In the genomic region with DNA sequence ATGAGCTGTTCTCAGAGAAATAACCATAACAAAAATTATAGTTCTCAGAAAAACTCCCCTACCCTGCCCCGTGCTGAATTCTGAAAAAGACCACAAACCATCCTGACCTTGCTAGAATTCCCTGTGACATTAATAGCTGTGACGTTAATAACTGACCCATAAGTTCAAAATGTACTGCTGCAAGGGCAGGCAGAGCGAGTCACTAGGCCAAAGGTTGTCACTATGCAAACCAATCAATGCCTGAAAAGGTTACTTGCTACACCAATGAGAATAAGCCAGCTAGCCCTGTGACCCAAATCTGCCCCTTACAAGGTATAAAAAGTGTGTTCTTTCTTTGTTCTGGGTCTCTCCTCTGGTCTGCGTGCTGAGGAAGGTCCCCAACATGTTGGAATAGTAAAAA, we compare ENCODE assay signal across 33 mouse cellular contexts. TPM values are rescaled to one million over a fixed set of nuclear protein-coding genes. Genes with fewer than 3 reads are reported as not detected.
"Had no signal": no experiment of that assay in that cellular context is flagged by ENCODE, and none has a peak within 500 bp of the region (broad histone marks: within the 10 kb centered on the region; RNA-seq: fewer than 3 reads in every experiment).

No protein-coding gene starts in this region.

- H3K4me3 ChIP-seq: left cerebral cortex, adult 2 months; limb, embryonic 10.5 days; limb, embryonic 12.5 days; limb, embryonic 13.5 days; limb, embryonic 15.5 days; liver, embryonic 12.5 days; liver, embryonic 13.5 days; liver, embryonic 15.5 days; lung, embryonic 15.5 days; megakaryocyte, embryonic 14.5 days; midbrain, embryonic 10.5 days; midbrain, embryonic 12.5 days; midbrain, embryonic 13.5 days; midbrain, embryonic 15.5 days; myocyte; neural tube, embryonic 12.5 days had no signal

- ATAC-seq: liver, embryonic 12.5 days; lung, postnatal 0 days; midbrain, embryonic 13.5 days; midbrain, embryonic 15.5 days; midbrain, embryonic 16.5 days had no signal

- H3K27me3 ChIP-seq: midbrain, embryonic 15.5 days; neural tube, embryonic 12.5 days had no signal

- H3K9me3 ChIP-seq: limb, embryonic 10.5 days; limb, embryonic 12.5 days; limb, embryonic 13.5 days; limb, embryonic 15.5 days; liver, embryonic 12.5 days; liver, embryonic 13.5 days; liver, embryonic 15.5 days; lung, embryonic 15.5 days; megakaryocyte, embryonic 14.5 days; midbrain, embryonic 10.5 days; midbrain, embryonic 12.5 days; midbrain, embryonic 13.5 days; midbrain, embryonic 15.5 days; neural tube, embryonic 12.5 days had no signal

- H3K4me2 ChIP-seq: limb, embryonic 12.5 days; limb, embryonic 13.5 days; limb, embryonic 15.5 days; liver, embryonic 12.5 days; liver, embryonic 13.5 days; liver, embryonic 15.5 days; lung, embryonic 14.5 days; lung, embryonic 15.5 days; midbrain, embryonic 11.5 days; midbrain, embryonic 12.5 days; midbrain, embryonic 13.5 days; midbrain, embryonic 15.5 days; neural tube, embryonic 12.5 days had no signal

- DNase-seq: left cerebral cortex, postnatal 4 days; liver, embryonic 13.5 days; lung, adult 18-20 months; lung, adult 2 months; lung, embryonic 14.5 days; lung, postnatal 10 days; lung, postnatal 14 days; lung, postnatal 36 days; lung, postnatal 4 days; midbrain, embryonic 14.5 days had no signal

- H3K36me3 ChIP-seq: limb, embryonic 10.5 days; limb, embryonic 12.5 days; limb, embryonic 13.5 days; limb, embryonic 15.5 days; liver, embryonic 12.5 days; liver, embryonic 13.5 days; liver, embryonic 15.5 days; lung, embryonic 15.5 days; midbrain, embryonic 12.5 days; midbrain, embryonic 13.5 days; midbrain, embryonic 15.5 days had no signal

- H3K27ac ChIP-seq: left cerebral cortex, adult 2 months; limb, embryonic 10.5 days; limb, embryonic 12.5 days; limb, embryonic 13.5 days; limb, embryonic 15.5 days; liver, embryonic 12.5 days; liver, embryonic 13.5 days; liver, embryonic 14.5 days; liver, embryonic 15.5 days; lung, embryonic 15.5 days; macrophage; midbrain, embryonic 10.5 days; midbrain, embryonic 12.5 days; midbrain, embryonic 13.5 days; midbrain, embryonic 15.5 days; neural tube, embryonic 12.5 days had no signal

- H3K9ac ChIP-seq: limb, embryonic 12.5 days; limb, embryonic 13.5 days; limb, embryonic 15.5 days; liver, embryonic 12.5 days; liver, embryonic 13.5 days; liver, embryonic 14.5 days; liver, embryonic 15.5 days; lung, embryonic 14.5 days; lung, embryonic 15.5 days; midbrain, embryonic 12.5 days; midbrain, embryonic 13.5 days; midbrain, embryonic 15.5 days; neural tube, embryonic 12.5 days had no signal

RNA-seq across cellular contexts. Expression of gene Perm1, which starts 6.8 kb away (rescaled TPM):
- total RNA-seq: megakaryocyte, adult 5-6 weeks; megakaryocyte-erythroid progenitor cell, adult 5-6 weeks had no signal
- polyA plus RNA-seq: liver, embryonic 13.5 days had no signal

RNA-seq across cellular contexts. Expression of gene Isg15, which starts 8.3 kb away (rescaled TPM):
- total RNA-seq: left cerebral cortex, postnatal 4 days had no signal
- polyA plus RNA-seq: lung, embryonic 14.5 days; neural tube, embryonic 11.5 days had no signal
